Mouse (Mus musculus): ENCODE data around the gene Zbtb20. TPM values are rescaled to one million over a fixed set of nuclear protein-coding genes. Genes with fewer than 3 reads are reported as not detected.

The Zbtb20 gene
- total RNA-seq, 1 experiment from 2014 or later, result 20.8 TPM

- ATAC-seq (replicated peaks; ENCODE audit: low read depth, poor library complexity, severe bottlenecking), result no peak
Measured at GRCm38 (mm10) chr16:43172912-43173311, 297.2 kb downstream of the Zbtb20 start.

GRCm38 (mm10) chr16:43174815-43175214 lies 299.1 kb downstream of the Zbtb20 start:
- no peak for ATAC-seq (replicated peaks; ENCODE audit: low read depth, poor library complexity, severe bottlenecking)

- no peak for ATAC-seq (replicated peaks; ENCODE audit: low read depth, poor library complexity, severe bottlenecking)
Measured at GRCm38 (mm10) chr16:43181038-43181437, 305.4 kb downstream of the Zbtb20 start.

- ATAC-seq (replicated peaks; ENCODE audit: low read depth, poor library complexity, severe bottlenecking), result no peak
Measured at GRCm38 (mm10) chr16:43190390-43190789, 314.7 kb downstream of the Zbtb20 start.

GRCm38 (mm10) chr16:43191060-43191850 lies 315.6 kb downstream of the Zbtb20 start:
- ATAC-seq (replicated peaks; ENCODE audit: low read depth, poor library complexity, severe bottlenecking), result no peak

GRCm38 (mm10) chr16:43193631-43194239 lies 318.1 kb downstream of the Zbtb20 start:
- no peak for ATAC-seq (replicated peaks; ENCODE audit: low read depth, poor library complexity, severe bottlenecking)

GRCm38 (mm10) chr16:43217336-43218006 lies 341.8 kb downstream of the Zbtb20 start:
- ATAC-seq (replicated peaks; ENCODE audit: low read depth, poor library complexity, severe bottlenecking), result 0 out of 2 replicates have a peak, but pooled peaks have one; percentile 36

- no peak for ATAC-seq (replicated peaks; ENCODE audit: low read depth, poor library complexity, severe bottlenecking)
Measured at GRCm38 (mm10) chr16:43219367-43219766, 343.7 kb downstream of the Zbtb20 start.

- ATAC-seq (replicated peaks; ENCODE audit: low read depth, poor library complexity, severe bottlenecking), result no peak
Measured at GRCm38 (mm10) chr16:43221313-43221712, 345.6 kb downstream of the Zbtb20 start.

GRCm38 (mm10) chr16:43230253-43230652 lies 354.6 kb downstream of the Zbtb20 start:
- no peak for ATAC-seq (replicated peaks; ENCODE audit: low read depth, poor library complexity, severe bottlenecking)

- ATAC-seq (replicated peaks; ENCODE audit: low read depth, poor library complexity, severe bottlenecking), result no peak
Measured at GRCm38 (mm10) chr16:43234249-43234648, 358.6 kb downstream of the Zbtb20 start.

- no peak for ATAC-seq (replicated peaks; ENCODE audit: low read depth, poor library complexity, severe bottlenecking)
Measured at GRCm38 (mm10) chr16:43235317-43235716, 359.6 kb downstream of the Zbtb20 start.

- ATAC-seq (replicated peaks; ENCODE audit: low read depth, poor library complexity, severe bottlenecking), result no peak
Measured at GRCm38 (mm10) chr16:43235721-43236159, 360.1 kb downstream of the Zbtb20 start.

- no peak for ATAC-seq (replicated peaks; ENCODE audit: low read depth, poor library complexity, severe bottlenecking)
Measured at GRCm38 (mm10) chr16:43237551-43237950, 361.9 kb downstream of the Zbtb20 start.

- ATAC-seq (replicated peaks; ENCODE audit: low read depth, poor library complexity, severe bottlenecking), result no peak
Measured at GRCm38 (mm10) chr16:43247026-43247425, 371.3 kb downstream of the Zbtb20 start.

- ATAC-seq (replicated peaks; ENCODE audit: low read depth, poor library complexity, severe bottlenecking), result no peak
Measured at GRCm38 (mm10) chr16:43253077-43253476, 377.4 kb downstream of the Zbtb20 start.

- no peak for ATAC-seq (replicated peaks; ENCODE audit: low read depth, poor library complexity, severe bottlenecking)
Measured at GRCm38 (mm10) chr16:43253746-43254145, 378.1 kb downstream of the Zbtb20 start.

GRCm38 (mm10) chr16:43256191-43256899 lies 380.7 kb downstream of the Zbtb20 start:
- no peak for ATAC-seq (replicated peaks; ENCODE audit: low read depth, poor library complexity, severe bottlenecking)

- no peak for ATAC-seq (replicated peaks; ENCODE audit: low read depth, poor library complexity, severe bottlenecking)
Measured at GRCm38 (mm10) chr16:43256900-43257281, 381.2 kb downstream of the Zbtb20 start.

GRCm38 (mm10) chr16:43259466-43259865 lies 383.8 kb downstream of the Zbtb20 start:
- ATAC-seq (replicated peaks; ENCODE audit: low read depth, poor library complexity, severe bottlenecking), result no peak

All from common myeloid progenitor, adult 5-6 weeks (primary cell).